Mouse (Mus musculus) liver, postnatal 0 days (tissue): Measurements from ENCODE around the gene Bbx.

Source experiments
- CTCF ChIP-seq: sonication (generic); IDR thresholded peaks from 2 replicates; pipeline ENCODE4 v1.5.1; 2016; ENCODE audit warnings: antibody characterized with exemption, low read depth
- EP300 ChIP-seq: IDR thresholded peaks from 2 replicates; pipeline ENCODE4 v1.6.1; 2016; ENCODE audit warnings: antibody characterized with exemption, low read depth, mild to moderate bottlenecking

DNA sequence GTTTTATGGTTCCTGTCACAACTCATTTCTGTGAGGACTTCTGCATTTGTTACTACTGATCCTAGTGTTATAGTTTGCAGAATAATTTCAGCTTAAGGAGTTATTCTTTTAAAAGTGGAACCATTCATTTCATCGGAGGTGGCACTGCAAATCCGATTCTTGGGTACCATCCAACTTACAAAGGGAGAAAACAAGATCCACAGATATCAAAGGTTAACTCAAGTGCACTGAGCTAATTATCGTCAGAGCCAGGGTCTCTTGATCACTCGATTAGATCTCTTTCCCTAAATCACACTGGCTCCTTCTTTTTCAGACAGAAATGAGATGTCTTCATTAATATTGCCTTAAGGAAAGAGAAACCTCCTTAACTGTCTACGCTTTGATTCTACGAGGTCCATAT, 123.9 kb downstream of the Bbx start:
- no peak for TF ChIP-seq CTCF
- no peak for TF ChIP-seq EP300
